Mouse (Mus musculus) liver, embryonic 12.5 days (tissue): ENCODE measurements at regions not wholly inside any gene's neighbourhood (a gene's known extent, or its start where the extent isn't known, plus 50 kb on each side); places are given as distances from the start of the nearest gene placed in this dataset.

Experiments used
- ATAC-seq: fragments of 200-750 bp; cut with Nextera tagmentation; 2 replicates; pipeline ENCODE4 v1.8.0; 2017; ENCODE audit warnings: moderate number of reproducible peaks, mild to moderate bottlenecking, moderate library complexity
- H3K27ac ChIP-seq: fragments of 300-500 bp; sonication (generic); 2 replicates; pipeline ENCODE4 v1.5.1; 2016; ENCODE audit warnings: mild to moderate bottlenecking
- H3K27me3 ChIP-seq: fragments of 300-500 bp; sonication (generic); replicated peaks from 2 replicates; pipeline ENCODE4 v1.6.1; 2016; ENCODE audit warnings: mild to moderate bottlenecking, moderate library complexity
- H3K36me3 ChIP-seq: fragments of 300-500 bp; sonication (generic); 2 replicates; pipeline ENCODE4 v1.6.1; 2016; ENCODE audit warnings: mild to moderate bottlenecking, moderate library complexity
- H3K4me1 ChIP-seq: fragments of 300-500 bp; sonication (generic); 2 replicates; pipeline ENCODE4 v1.6.1; 2016
- H3K4me2 ChIP-seq: fragments of 300-500 bp; sonication (generic); 2 replicates; pipeline ENCODE4 v1.6.1; 2016; ENCODE audit warnings: mild to moderate bottlenecking, moderate library complexity
- H3K4me3 ChIP-seq: fragments of 300-500 bp; sonication (generic); 2 replicates; pipeline ENCODE4 v1.5.1; 2016; ENCODE audit warnings: mild to moderate bottlenecking, moderate library complexity
- H3K9ac ChIP-seq: fragments of 300-500 bp; sonication (generic); 2 replicates; pipeline ENCODE4 v1.6.1; 2016; ENCODE audit warnings: mild to moderate bottlenecking, moderate library complexity
- H3K9me3 ChIP-seq: fragments of 300-500 bp; sonication (generic); replicated peaks from 2 replicates; pipeline ENCODE4 v1.6.1; 2016; ENCODE audit warnings: mild to moderate bottlenecking, moderate library complexity
- WGBS: fragments of 180-500 bp; shearing (Covaris S2); methylation state at CpG from one replicate; pipeline ENCODE4 v1.1.7; 2016; ENCODE audit not compliant: insufficient replicate concordance; 5-methylcytosine and 5-hydroxymethylcytosine counted together

GRCm38 (mm10) chr3:149179486-149180116, 189.2 kb upstream of the Adgrl2 start:
- Histone ChIP-seq H3K9me3 (no peaks in the 10 kb centered on the region), H3K27ac (no peak overlapping the region), H3K9ac (no peak overlapping the region), H3K27me3 (no peaks in the 10 kb centered on the region), H3K36me3 (no peaks in the 10 kb centered on the region), H3K4me2 (no peak overlapping the region), H3K4me3 (no peak overlapping the region), H3K4me1 (0 out of 2 replicates have a peak, but pooled peaks cover 10% of the 10 kb centered on the region)
- no peak for ATAC-seq
- WGBS: 71% methylated on average over 11 of the region's 11 CpGs

- no peaks in the 10 kb centered on the region for H3K36me3 ChIP-seq
- no peaks in the 10 kb centered on the region for H3K27me3 ChIP-seq
- no peak overlapping the region for H3K4me2 ChIP-seq
- 86% methylated on average over 3 of the region's 3 CpGs for WGBS
- H3K27ac ChIP-seq: no peak overlapping the region
- H3K4me1 ChIP-seq: 0 out of 2 replicates have a peak, but pooled peaks cover 4% of the 10 kb centered on the region
- no peak for ATAC-seq
- no peak overlapping the region for H3K9ac ChIP-seq
- H3K4me3 ChIP-seq: no peak overlapping the region
- H3K9me3 ChIP-seq: no peaks in the 10 kb centered on the region
These were observed 188.5 kb upstream of the Adgrl2 start for GRCm38 (mm10) chr3:149178891-149179290.

GRCm38 (mm10) chr3:149174689-149175390, 184.5 kb upstream of the Adgrl2 start:
- ATAC-seq: 0 out of 2 replicates have a peak, but pooled peaks have one; percentile 36
- 44% methylated on average over 11 of the region's 11 CpGs for WGBS
- H3K4me3 ChIP-seq: no peak overlapping the region
- no peaks in the 10 kb centered on the region for H3K9me3 ChIP-seq
- no peak overlapping the region for H3K27ac ChIP-seq
- H3K4me1 ChIP-seq: no peaks in the 10 kb centered on the region
- H3K9ac ChIP-seq: no peak overlapping the region
- no peaks in the 10 kb centered on the region for H3K27me3 ChIP-seq
- no peaks in the 10 kb centered on the region for H3K36me3 ChIP-seq
- no peak overlapping the region for H3K4me2 ChIP-seq

- H3K9me3 ChIP-seq: no peaks in the 10 kb centered on the region
- H3K4me2 ChIP-seq: peak overlapping the region; percentile 8; the same call in 1 of the 2 replicates
- no peaks in the 10 kb centered on the region for H3K36me3 ChIP-seq
- H3K27me3 ChIP-seq: no peaks in the 10 kb centered on the region
- no peaks in the 10 kb centered on the region for H3K4me1 ChIP-seq
- H3K27ac ChIP-seq: no peak overlapping the region
- H3K9ac ChIP-seq: no peak overlapping the region
- 17% methylated on average over 10 of the region's 10 CpGs for WGBS
- no peak for ATAC-seq
- no peak overlapping the region for H3K4me3 ChIP-seq
These were observed 183.2 kb upstream of the Adgrl2 start for GRCm38 (mm10) chr3:149173537-149173936.

GRCm38 (mm10) chr3:149171766-149172165, 181.4 kb upstream of the Adgrl2 start:
- no peak overlapping the region for H3K4me3 ChIP-seq
- WGBS: 75% methylated on average over 4 of the region's 4 CpGs
- H3K9ac ChIP-seq: no peak overlapping the region
- no peaks in the 10 kb centered on the region for H3K4me1 ChIP-seq
- H3K27me3 ChIP-seq: no peaks in the 10 kb centered on the region
- H3K27ac ChIP-seq: no peak overlapping the region
- ATAC-seq: no peak
- no peaks in the 10 kb centered on the region for H3K9me3 ChIP-seq
- H3K36me3 ChIP-seq: no peaks in the 10 kb centered on the region
- no peak overlapping the region for H3K4me2 ChIP-seq

- no peaks in the 10 kb centered on the region for H3K9me3 ChIP-seq
- no peak overlapping the region for H3K4me3 ChIP-seq
- no peak overlapping the region for H3K9ac ChIP-seq
- H3K4me2 ChIP-seq: no peak overlapping the region
- H3K27me3 ChIP-seq: no peaks in the 10 kb centered on the region
- 77% methylated on average over 7 of the region's 7 CpGs for WGBS
- H3K4me1 ChIP-seq: no peaks in the 10 kb centered on the region
- H3K36me3 ChIP-seq: no peaks in the 10 kb centered on the region
- no peak overlapping the region for H3K27ac ChIP-seq
- no peak for ATAC-seq
These were observed 179.8 kb upstream of the Adgrl2 start for GRCm38 (mm10) chr3:149170191-149170590.

GRCm38 (mm10) chr3:149169442-149169841, 179.1 kb upstream of the Adgrl2 start:
- WGBS: 66% methylated on average over 12 of the region's 12 CpGs
- no peaks in the 10 kb centered on the region for H3K4me1 ChIP-seq
- no peaks in the 10 kb centered on the region for H3K9me3 ChIP-seq
- H3K4me3 ChIP-seq: no peak overlapping the region
- no peak overlapping the region for H3K9ac ChIP-seq
- H3K4me2 ChIP-seq: no peak overlapping the region
- H3K36me3 ChIP-seq: no peaks in the 10 kb centered on the region
- no peaks in the 10 kb centered on the region for H3K27me3 ChIP-seq
- ATAC-seq: peak; percentile 51; the same call in 1 of the 2 replicates
- H3K27ac ChIP-seq: no peak overlapping the region

- H3K27ac ChIP-seq: no peak overlapping the region
- H3K27me3 ChIP-seq: no peaks in the 10 kb centered on the region
- no peak overlapping the region for H3K4me2 ChIP-seq
- no peak for ATAC-seq
- 63% methylated on average over 3 of the region's 3 CpGs for WGBS
- H3K9ac ChIP-seq: no peak overlapping the region
- no peaks in the 10 kb centered on the region for H3K9me3 ChIP-seq
- no peaks in the 10 kb centered on the region for H3K4me1 ChIP-seq
- no peak overlapping the region for H3K4me3 ChIP-seq
- H3K36me3 ChIP-seq: no peaks in the 10 kb centered on the region
These were observed 177.6 kb upstream of the Adgrl2 start for GRCm38 (mm10) chr3:149167997-149168396.

GRCm38 (mm10) chr3:149164804-149165203, 174.4 kb upstream of the Adgrl2 start:
- H3K36me3 ChIP-seq: no peaks in the 10 kb centered on the region
- H3K9ac ChIP-seq: no peak overlapping the region
- WGBS: 75% methylated on average over 4 of the region's 4 CpGs
- H3K4me3 ChIP-seq: no peak overlapping the region
- H3K4me1 ChIP-seq: no peaks in the 10 kb centered on the region
- ATAC-seq: no peak
- no peaks in the 10 kb centered on the region for H3K27me3 ChIP-seq
- no peaks in the 10 kb centered on the region for H3K9me3 ChIP-seq
- no peak overlapping the region for H3K27ac ChIP-seq
- H3K4me2 ChIP-seq: no peak overlapping the region

GRCm38 (mm10) chr3:149163591-149163990, 173.2 kb upstream of the Adgrl2 start:
- no peak overlapping the region for H3K9ac ChIP-seq
- no peak overlapping the region for H3K4me2 ChIP-seq
- no peak for ATAC-seq
- no peaks in the 10 kb centered on the region for H3K4me1 ChIP-seq
- H3K4me3 ChIP-seq: no peak overlapping the region
- no peak overlapping the region for H3K27ac ChIP-seq
- no peaks in the 10 kb centered on the region for H3K27me3 ChIP-seq
- H3K9me3 ChIP-seq: no peaks in the 10 kb centered on the region
- H3K36me3 ChIP-seq: no peaks in the 10 kb centered on the region
- 33% methylated on average over 6 of the region's 6 CpGs for WGBS

GRCm38 (mm10) chr3:149160833-149161232, 170.5 kb upstream of the Adgrl2 start:
- Histone ChIP-seq H3K9me3 (no peaks in the 10 kb centered on the region), H3K9ac (no peak overlapping the region), H3K27me3 (no peaks in the 10 kb centered on the region), H3K4me1 (no peaks in the 10 kb centered on the region), H3K4me2 (no peak overlapping the region), H3K27ac (no peak overlapping the region), H3K36me3 (no peaks in the 10 kb centered on the region), H3K4me3 (no peak overlapping the region)
- 81% methylated on average over 11 of the region's 11 CpGs for WGBS
- ATAC-seq: no peak

- Histone ChIP-seq H3K36me3 (no peaks in the 10 kb centered on the region), H3K27ac (no peak overlapping the region), H3K9ac (no peak overlapping the region), H3K27me3 (no peaks in the 10 kb centered on the region), H3K4me3 (no peak overlapping the region), H3K4me1 (no peaks in the 10 kb centered on the region), H3K9me3 (no peaks in the 10 kb centered on the region), H3K4me2 (no peak overlapping the region)
- ATAC-seq: no peak
- 78% methylated on average over 8 of the region's 8 CpGs for WGBS
These were observed 167.0 kb upstream of the Adgrl2 start for GRCm38 (mm10) chr3:149157381-149157780.
